Mouse (Mus musculus): ENCODE data around the gene Epm2aip1. TPM values are rescaled to one million over a fixed set of nuclear protein-coding genes. Genes with fewer than 3 reads are reported as not detected.

The Epm2aip1 gene
- 25.6 and 35.3 TPM in 2 replicates for polyA plus RNA-seq (2014; fragmentation: Nextera tagmentation; extraction: Ambion mirVana)

DNA sequence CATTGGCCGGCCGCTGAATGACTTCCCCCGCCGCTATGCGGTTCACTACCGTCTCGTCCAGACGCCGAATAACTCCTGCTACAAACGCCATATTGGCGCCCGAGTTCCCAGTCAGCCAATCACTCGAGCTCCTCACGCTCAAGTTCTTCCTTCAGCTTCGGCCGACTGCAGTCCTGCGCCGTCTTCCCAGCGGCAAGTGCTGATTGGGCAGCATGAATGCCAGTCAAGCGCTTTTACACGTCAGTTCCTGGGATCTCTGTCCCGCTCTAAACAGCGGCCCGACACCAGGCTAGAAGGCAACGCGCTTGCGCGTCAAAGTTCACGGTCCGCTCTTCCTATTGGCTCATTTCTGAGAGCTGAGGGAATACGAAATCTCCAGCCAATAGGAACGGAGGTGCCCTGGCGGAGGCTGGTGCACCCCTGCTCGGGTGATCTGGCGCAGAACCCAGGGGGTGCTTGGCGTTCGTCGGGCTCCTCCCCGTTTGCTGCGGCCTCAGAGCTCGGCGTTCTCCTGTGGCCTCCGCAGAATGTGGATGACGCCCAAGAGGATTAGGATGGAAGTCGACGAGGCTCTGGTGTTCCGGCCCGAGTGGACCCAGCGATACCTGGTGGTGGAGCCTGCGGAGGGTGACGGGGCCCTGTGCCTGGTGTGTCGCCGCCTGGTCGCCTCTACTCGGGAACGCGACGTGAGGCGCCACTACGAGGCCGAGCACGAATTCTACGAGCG lies at the start of gene Epm2aip1, which contains the start of gene Mlh1:
Epm2aip1 (plus strand) TSS at position 496 of the 727 bp plus-strand sequence.
Mlh1 (minus strand) TSS at position 358 of the 727 bp plus-strand sequence.
- Histone ChIP-seq H3K4me3 (ENCODE audit: low read depth, low read length) (peak within 1 kb of the TSS; percentile 75), H3K9ac (ENCODE audit: low read depth, low read length) (peak within 1 kb of the TSS; percentile 92), H3K36me3 (ENCODE audit: control insufficient read depth, insufficient read depth, low read length) (no peaks in the 10 kb centered on the region; the same call in 1 of the 2 replicates), H3K27me3 (ENCODE audit: control insufficient read depth, insufficient read depth, low read length) (no peaks in the 10 kb centered on the region), H3K4me1 (ENCODE audit: control insufficient read depth, insufficient read depth, low read length) (peaks cover 28% of the 10 kb centered on the region), H3K27ac (ENCODE audit: low read depth, low read length) (peak within 1 kb of the TSS; percentile 96), H3K4me2 (peak within 1 kb of the TSS; percentile 83), H3K9me3 (replicated peaks; ENCODE audit: control insufficient read depth, low read length) (no peaks in the 10 kb centered on the region)
- ATAC-seq (replicated peaks; ENCODE audit: insufficient number of reproducible peaks, low FRiP score, low TSS enrichment) = peak; percentile 99
- WGBS (ENCODE audit: insufficient replicate concordance) = under 1% methylated on average over 64 of the region's 64 CpGs

GRCm38 (mm10) chr9:111223406-111223805 lies 48.3 kb upstream of the Epm2aip1 start:
- Histone ChIP-seq H3K9me3 (replicated peaks; ENCODE audit: control insufficient read depth, low read length) (no peaks in the 10 kb centered on the region), H3K27ac (ENCODE audit: low read depth, low read length) (no peak overlapping the region), H3K27me3 (ENCODE audit: control insufficient read depth, insufficient read depth, low read length) (no peaks in the 10 kb centered on the region), H3K4me2 (no peak overlapping the region), H3K9ac (ENCODE audit: low read depth, low read length) (no peak overlapping the region), H3K36me3 (ENCODE audit: control insufficient read depth, insufficient read depth, low read length) (peaks cover 20% of the 10 kb centered on the region; the same call in 1 of the 2 replicates), H3K4me1 (ENCODE audit: control insufficient read depth, insufficient read depth, low read length) (peaks cover 32% of the 10 kb centered on the region; the same call in 1 of the 2 replicates), H3K4me3 (ENCODE audit: low read depth, low read length) (no peak overlapping the region)
- 93% methylated on average over 5 of the region's 5 CpGs for WGBS (ENCODE audit: insufficient replicate concordance)
- no peak for ATAC-seq (replicated peaks; ENCODE audit: insufficient number of reproducible peaks, low FRiP score, low TSS enrichment)

DNA sequence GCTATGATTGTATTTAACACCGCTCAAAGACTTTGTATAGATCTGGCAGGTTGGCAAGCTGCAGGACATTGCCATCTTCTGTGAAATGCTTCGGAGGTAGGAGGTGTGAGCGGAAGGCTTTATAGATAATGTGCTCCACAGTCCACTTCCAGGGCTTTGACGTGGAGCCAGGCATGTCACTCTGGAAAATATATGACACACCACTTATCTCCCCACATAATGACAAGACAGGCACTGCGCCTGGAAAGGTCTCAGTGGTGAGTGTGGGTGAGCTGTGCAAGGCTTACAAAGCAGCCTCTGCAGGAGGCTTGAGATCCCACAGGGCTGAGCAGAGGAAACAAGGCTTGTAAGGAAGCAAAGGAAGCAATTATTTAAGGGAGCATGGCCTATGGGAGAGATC lies 43.3 kb upstream of the Epm2aip1 start:
- no peak overlapping the region for H3K27ac ChIP-seq (ENCODE audit: low read depth, low read length)
- H3K27me3 ChIP-seq (ENCODE audit: control insufficient read depth, insufficient read depth, low read length) = no peaks in the 10 kb centered on the region
- no peak overlapping the region for H3K4me2 ChIP-seq
- H3K4me3 ChIP-seq (ENCODE audit: low read depth, low read length) = no peak overlapping the region
- ATAC-seq (replicated peaks; ENCODE audit: insufficient number of reproducible peaks, low FRiP score, low TSS enrichment) = peak; percentile 82
- 42% methylated on average over 5 of the region's 5 CpGs for WGBS (ENCODE audit: insufficient replicate concordance)
- H3K4me1 ChIP-seq (ENCODE audit: control insufficient read depth, insufficient read depth, low read length) = peaks cover 40% of the 10 kb centered on the region
- peaks cover 21% of the 10 kb centered on the region for H3K36me3 ChIP-seq (ENCODE audit: control insufficient read depth, insufficient read depth, low read length)
- no peaks in the 10 kb centered on the region for H3K9me3 ChIP-seq (replicated peaks; ENCODE audit: control insufficient read depth, low read length)
- H3K9ac ChIP-seq (ENCODE audit: low read depth, low read length) = 0 out of 2 replicates have a peak overlapping the region, but pooled peaks have one; percentile 6

DNA sequence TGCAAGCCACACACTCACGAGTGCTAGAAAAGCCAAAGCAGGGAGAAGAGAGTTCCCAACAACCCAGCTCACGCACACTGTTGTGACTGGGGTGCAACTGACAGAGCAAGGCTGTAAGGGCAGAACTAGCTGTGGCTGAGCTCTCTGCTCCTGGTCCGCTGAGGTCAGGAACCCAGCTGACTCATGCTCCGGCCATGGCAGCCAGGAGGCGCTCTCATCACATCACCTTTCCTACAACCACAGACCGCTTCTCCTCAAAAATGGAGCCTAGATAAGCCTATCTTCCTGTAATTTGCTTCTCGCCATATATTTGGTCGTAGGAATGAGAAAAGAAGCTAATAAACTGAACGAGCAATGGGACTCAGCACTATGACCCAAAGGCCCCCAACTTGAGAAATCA lies 37.0 kb upstream of the Epm2aip1 start:
- H3K27me3 ChIP-seq (ENCODE audit: control insufficient read depth, insufficient read depth, low read length) = no peaks in the 10 kb centered on the region
- no peak overlapping the region for H3K4me3 ChIP-seq (ENCODE audit: low read depth, low read length)
- no peaks in the 10 kb centered on the region; the same call in 1 of the 2 replicates for H3K4me1 ChIP-seq (ENCODE audit: control insufficient read depth, insufficient read depth, low read length)
- H3K27ac ChIP-seq (ENCODE audit: low read depth, low read length) = no peak overlapping the region
- no peak for ATAC-seq (replicated peaks; ENCODE audit: insufficient number of reproducible peaks, low FRiP score, low TSS enrichment)
- 81% methylated on average over 9 of the region's 9 CpGs for whole genome bisulfite sequencing (ENCODE audit: insufficient replicate concordance)
- H3K9ac ChIP-seq (ENCODE audit: low read depth, low read length) = no peak overlapping the region
- peaks cover 14% of the 10 kb centered on the region for H3K36me3 ChIP-seq (ENCODE audit: control insufficient read depth, insufficient read depth, low read length)
- no peaks in the 10 kb centered on the region for H3K9me3 ChIP-seq (replicated peaks; ENCODE audit: control insufficient read depth, low read length)
- no peak overlapping the region for H3K4me2 ChIP-seq

GRCm38 (mm10) chr9:111237726-111238125 lies 34.0 kb upstream of the Epm2aip1 start:
- peaks cover 11% of the 10 kb centered on the region for H3K36me3 ChIP-seq (ENCODE audit: control insufficient read depth, insufficient read depth, low read length)
- no peak for ATAC-seq (replicated peaks; ENCODE audit: insufficient number of reproducible peaks, low FRiP score, low TSS enrichment)

GRCm38 (mm10) chr9:111239821-111240220 lies 31.9 kb upstream of the Epm2aip1 start:
- no peak for ATAC-seq (replicated peaks; ENCODE audit: insufficient number of reproducible peaks, low FRiP score, low TSS enrichment)
- Histone ChIP-seq H3K9me3 (replicated peaks; ENCODE audit: control insufficient read depth, low read length) (no peaks in the 10 kb centered on the region), H3K36me3 (ENCODE audit: control insufficient read depth, insufficient read depth, low read length) (peaks cover 11% of the 10 kb centered on the region), H3K4me3 (ENCODE audit: low read depth, low read length) (no peak overlapping the region), H3K27me3 (ENCODE audit: control insufficient read depth, insufficient read depth, low read length) (no peaks in the 10 kb centered on the region), H3K4me2 (no peak overlapping the region), H3K9ac (ENCODE audit: low read depth, low read length) (no peak overlapping the region), H3K27ac (ENCODE audit: low read depth, low read length) (no peak overlapping the region), H3K4me1 (ENCODE audit: control insufficient read depth, insufficient read depth, low read length) (peaks cover 6% of the 10 kb centered on the region)
- WGBS (ENCODE audit: insufficient replicate concordance) = 78% methylated on average over 4 of the region's 4 CpGs

More at GRCm38 (mm10) chr9:111237726-111238125, 34.0 kb upstream of the Epm2aip1 start:
- H3K27ac ChIP-seq (ENCODE audit: low read depth, low read length) = no peak overlapping the region
- H3K27me3 ChIP-seq (ENCODE audit: control insufficient read depth, insufficient read depth, low read length) = no peaks in the 10 kb centered on the region
- H3K4me1 ChIP-seq (ENCODE audit: control insufficient read depth, insufficient read depth, low read length) = peaks cover 2% of the 10 kb centered on the region
- no peak overlapping the region for H3K9ac ChIP-seq (ENCODE audit: low read depth, low read length)
- no peak overlapping the region for H3K4me2 ChIP-seq
- no peak overlapping the region for H3K4me3 ChIP-seq (ENCODE audit: low read depth, low read length)
- H3K9me3 ChIP-seq (replicated peaks; ENCODE audit: control insufficient read depth, low read length) = no peaks in the 10 kb centered on the region

- Histone ChIP-seq H3K27me3 (ENCODE audit: control insufficient read depth, insufficient read depth, low read length) (no peaks in the 10 kb centered on the region), H3K4me1 (ENCODE audit: control insufficient read depth, insufficient read depth, low read length) (peaks cover 15% of the 10 kb centered on the region), H3K4me2 (no peak overlapping the region), H3K9me3 (replicated peaks; ENCODE audit: control insufficient read depth, low read length) (no peaks in the 10 kb centered on the region), H3K27ac (ENCODE audit: low read depth, low read length) (no peak overlapping the region), H3K4me3 (ENCODE audit: low read depth, low read length) (no peak overlapping the region), H3K36me3 (ENCODE audit: control insufficient read depth, insufficient read depth, low read length) (peaks cover 8% of the 10 kb centered on the region), H3K9ac (ENCODE audit: low read depth, low read length) (no peak overlapping the region)
- WGBS (ENCODE audit: insufficient replicate concordance) = 73% methylated on average over 6 of the region's 6 CpGs
- no peak for ATAC-seq (replicated peaks; ENCODE audit: insufficient number of reproducible peaks, low FRiP score, low TSS enrichment)
Observed at GRCm38 (mm10) chr9:111243384-111243783, 28.3 kb upstream of the Epm2aip1 start.

- Histone ChIP-seq H3K27me3 (ENCODE audit: control insufficient read depth, insufficient read depth, low read length) (no peaks in the 10 kb centered on the region), H3K36me3 (ENCODE audit: control insufficient read depth, insufficient read depth, low read length) (peaks cover 8% of the 10 kb centered on the region), H3K4me3 (ENCODE audit: low read depth, low read length) (no peak overlapping the region), H3K9ac (ENCODE audit: low read depth, low read length) (no peak overlapping the region), H3K27ac (ENCODE audit: low read depth, low read length) (no peak overlapping the region), H3K4me2 (no peak overlapping the region), H3K4me1 (ENCODE audit: control insufficient read depth, insufficient read depth, low read length) (peaks cover 20% of the 10 kb centered on the region), H3K9me3 (replicated peaks; ENCODE audit: control insufficient read depth, low read length) (no peaks in the 10 kb centered on the region)
- ATAC-seq (replicated peaks; ENCODE audit: insufficient number of reproducible peaks, low FRiP score, low TSS enrichment) = no peak
- 80% methylated on average over 6 of the region's 6 CpGs for WGBS (ENCODE audit: insufficient replicate concordance)
Observed at GRCm38 (mm10) chr9:111245546-111245945, 26.2 kb upstream of the Epm2aip1 start.
